Mouse (Mus musculus) cerebellum, adult 9-11 months (tissue): ENCODE data around the gene Gm20509.
"Not testable (repeated sequence)": the region's sequence is repeated elsewhere in the genome, so short reads cannot be mapped to it uniquely, and the experiment has no call there.

Experiments
- DNase-seq: peaks from one replicate; pipeline ENCODE4 v3.0.0; 2022

Gene Gm20509

DNA sequence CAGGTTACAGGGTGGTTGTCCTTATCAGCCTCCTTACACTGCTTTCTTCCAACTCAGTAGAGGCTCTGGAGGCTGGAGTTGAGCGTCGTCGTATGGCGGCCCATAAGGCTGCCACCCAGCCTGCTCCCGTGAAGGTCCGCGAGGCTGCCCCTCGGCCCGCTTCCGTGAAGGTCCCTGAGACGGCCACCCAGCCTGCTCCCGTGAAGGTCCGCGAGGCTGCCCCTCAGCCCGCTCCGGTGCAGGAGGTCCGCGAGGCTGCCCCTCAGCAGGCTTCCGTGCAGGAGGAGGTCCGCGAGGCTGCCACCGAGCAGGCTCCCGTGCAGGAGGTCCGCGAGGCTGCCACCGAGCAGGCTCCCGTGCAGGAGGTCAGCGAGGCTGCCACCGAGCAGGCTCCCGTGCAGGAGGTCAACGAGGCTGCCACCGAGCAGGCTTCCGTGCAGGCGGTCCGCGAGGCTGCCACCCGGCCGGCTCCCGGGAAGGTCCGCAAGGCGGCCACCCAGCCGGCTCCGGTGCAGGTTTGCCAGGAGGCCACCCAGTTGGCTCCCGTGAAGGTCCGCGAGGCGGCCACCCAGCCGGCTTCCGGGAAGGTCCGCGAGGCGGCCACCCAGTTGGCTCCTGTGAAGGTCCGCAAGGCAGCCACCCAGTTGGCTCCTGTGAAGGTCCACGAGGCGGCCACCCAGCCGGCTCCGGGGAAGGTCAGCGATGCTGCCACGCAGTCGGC is 1.0 kb downstream of the Gm20509 start:
- peak; percentile 60 for DNase-seq

DNA sequence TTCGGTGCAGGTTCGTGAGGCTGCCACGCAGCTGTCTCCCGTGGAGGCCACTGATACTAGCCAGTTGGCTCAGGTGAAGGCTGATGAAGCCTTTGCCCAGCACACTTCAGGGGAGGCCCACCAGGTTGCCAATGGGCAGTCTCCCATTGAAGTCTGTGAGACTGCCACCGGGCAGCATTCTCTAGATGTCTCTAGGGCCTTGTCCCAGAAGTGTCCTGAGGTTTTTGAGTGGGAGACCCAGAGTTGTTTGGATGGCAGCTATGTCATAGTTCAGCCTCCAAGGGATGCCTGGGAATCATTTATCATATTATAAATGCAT is 1.6 kb downstream of the Gm20509 start:
- no peak for DNase-seq

DNA sequence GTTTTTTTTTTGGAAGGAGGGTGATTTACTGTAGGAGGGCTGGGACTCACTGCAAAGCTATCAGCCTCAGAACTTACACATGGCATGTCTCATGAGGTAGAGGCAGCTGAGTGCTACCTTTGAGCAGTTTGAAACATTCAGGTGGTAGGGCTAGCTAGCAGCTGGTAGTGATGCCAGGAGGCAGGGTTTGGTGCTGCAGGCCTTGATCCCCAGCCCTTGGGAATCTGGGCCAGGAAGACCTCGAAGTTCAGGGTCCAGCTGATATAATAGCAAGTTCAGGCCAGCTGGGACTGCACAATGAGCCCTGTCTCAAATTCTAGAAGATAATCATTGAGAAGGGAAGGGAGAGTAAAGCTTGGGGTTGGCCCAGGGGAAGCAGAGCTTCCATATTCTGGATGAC is 2.9 kb downstream of the Gm20509 start:
- DNase-seq: no peak

DNA sequence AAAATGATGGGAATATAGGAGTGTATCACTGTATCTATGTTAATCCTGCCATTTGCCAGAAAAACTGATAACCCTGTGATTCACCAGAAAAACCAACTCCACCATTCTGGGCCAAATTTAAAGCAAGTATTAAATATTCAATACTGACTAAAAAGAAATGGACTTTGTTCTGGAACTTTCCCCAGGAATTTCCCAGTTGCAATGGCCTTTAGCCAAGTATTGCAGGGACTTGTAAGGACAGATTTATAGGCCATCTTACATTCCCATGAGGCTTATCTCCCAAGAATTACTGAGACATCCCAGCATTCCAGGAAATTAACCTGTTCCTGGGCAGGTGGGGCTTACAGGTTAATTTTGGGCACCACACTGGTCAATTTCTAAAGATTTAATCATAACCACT is 3.5 kb downstream of the Gm20509 start:
- no peak for DNase-seq

DNA sequence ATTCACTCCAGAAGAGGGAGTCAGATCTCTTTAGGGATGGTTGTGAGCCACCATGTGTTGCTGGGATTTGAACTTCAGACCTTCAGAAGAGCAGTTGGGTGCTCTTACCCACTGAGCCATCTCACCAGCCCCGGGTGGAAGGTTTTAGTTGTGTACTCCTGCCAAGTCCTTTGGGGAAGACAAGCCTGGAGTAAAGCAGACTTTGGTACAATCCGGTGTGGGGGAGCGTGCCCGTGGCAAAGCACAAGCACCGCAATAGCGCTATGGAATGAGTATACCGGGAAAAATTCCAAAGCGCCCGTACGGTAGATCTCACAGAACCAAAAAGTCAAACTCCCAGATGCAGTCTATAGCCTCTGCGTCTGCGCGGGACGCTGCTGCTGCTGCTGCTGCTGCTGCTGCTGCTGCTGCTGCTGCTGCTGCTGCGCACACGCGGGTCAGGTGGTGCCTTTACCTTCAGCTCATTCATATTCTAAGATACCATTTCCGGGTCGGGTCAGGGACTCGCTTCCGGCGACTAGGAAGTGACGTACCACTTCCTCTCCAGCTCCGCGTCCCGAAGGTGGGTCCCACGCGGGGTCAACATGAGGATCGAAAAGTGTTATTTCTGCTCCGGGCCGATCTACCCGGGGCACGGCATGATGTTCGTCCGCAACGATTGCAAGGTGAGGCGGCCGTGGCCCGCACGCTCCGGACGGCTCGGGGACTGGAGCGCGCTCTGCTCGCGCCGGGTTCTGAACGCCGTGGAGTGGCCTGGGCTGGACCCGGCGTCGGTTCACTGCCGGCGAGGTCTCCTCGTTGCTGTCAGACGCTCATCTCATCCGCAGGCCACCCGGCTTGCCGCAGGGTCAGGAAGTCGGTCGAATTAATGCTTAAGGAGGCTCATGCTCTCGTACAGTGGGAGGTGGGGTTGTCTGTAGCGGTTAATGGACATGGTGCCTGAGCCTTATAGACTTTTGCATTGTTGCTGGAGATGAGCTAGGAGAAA is 10.9 kb downstream of the Gm20509 start, which contains the start of gene Rsl24d1:
Gene Rsl24d1 (plus strand): TSS at position 508 of the 988 bp plus-strand sequence.
- peak; percentile 91 for DNase-seq

DNA sequence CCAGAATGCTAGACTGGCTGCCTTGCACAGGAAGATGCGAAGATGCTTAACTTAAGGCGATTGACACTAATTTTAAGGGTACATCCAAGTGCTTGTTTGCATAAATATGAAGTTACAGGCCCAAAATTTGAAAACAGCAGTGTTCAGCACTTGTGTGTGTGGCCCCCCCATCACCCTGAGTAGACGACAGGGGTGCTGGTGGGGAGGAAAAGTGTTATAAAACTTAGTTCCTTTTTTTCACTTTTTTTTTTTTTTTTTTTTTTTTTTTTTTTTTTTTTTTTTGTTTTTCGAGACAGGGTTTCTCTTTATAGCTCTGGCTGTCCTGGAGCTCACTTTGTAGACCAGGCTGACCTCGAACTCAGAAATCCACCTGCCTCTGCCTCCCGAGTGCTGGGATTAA is 14.4 kb downstream of the Gm20509 start:
- not testable (repeated sequence) for DNase-seq

DNA sequence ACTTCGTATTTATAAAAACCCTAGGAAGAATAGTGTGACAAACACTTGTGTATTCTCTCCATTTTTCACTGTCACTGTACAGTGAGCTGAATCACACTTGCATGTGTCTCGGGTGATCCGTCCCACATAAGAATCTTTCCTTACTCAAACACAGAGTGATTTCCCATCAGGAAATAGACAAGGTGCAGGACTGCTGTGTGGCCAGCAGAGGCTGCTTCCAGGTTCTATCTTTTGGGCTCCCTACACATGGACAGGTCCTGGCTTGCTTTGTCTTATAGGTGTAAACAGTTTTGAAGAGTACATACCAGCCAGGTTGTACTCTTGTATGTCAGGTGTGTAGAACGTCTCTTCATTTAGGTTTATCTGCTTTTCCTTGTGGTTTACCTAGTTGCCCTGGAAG is 15.7 kb downstream of the Gm20509 start:
- no peak for DNase-seq

DNA sequence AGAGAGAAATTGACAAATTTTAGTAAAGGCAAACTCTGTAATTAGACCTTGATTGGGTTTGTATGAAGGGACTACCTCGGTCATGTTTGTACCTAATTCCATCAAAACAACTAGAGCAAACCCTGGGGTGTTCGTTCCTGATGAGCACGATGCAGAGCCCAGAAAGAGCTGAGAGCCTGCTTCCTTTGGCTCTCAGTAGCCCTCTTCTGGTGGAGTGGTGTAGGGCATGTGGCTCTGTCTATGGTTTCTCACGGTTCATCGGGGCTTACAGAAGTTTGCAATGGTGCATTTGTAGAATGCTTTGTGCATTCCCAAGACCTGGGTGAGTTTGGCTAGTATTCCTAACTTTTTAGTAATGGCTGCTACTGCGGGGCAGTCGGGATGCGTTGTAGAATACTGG is 19.5 kb downstream of the Gm20509 start:
- DNase-seq: no peak

DNA sequence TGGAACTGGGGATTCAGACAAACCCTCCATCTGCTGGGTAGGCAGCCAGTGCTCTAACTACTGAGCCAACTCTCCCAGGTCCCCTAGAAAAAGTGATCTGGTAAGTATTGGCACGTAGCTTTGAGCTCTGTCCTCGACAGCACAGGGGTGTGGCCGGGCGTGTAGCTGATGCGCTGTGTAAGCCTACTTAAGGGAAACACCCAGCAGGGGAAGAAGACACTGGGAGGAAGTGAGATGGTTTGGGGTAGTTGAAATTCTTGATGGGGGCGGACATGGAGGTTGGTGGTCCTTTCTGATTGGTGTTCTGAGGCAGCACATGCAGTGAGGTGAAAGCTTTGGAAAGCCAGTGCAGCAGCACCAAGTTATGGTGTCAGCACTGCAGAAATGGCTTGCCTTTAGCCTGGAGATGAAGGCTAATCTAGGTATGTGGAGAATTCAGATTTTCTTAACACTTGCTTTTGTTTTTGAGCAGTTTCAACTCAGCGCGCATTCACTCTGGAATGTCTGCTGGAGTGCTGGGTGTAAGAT is 22.8 kb downstream of the Gm20509 start:
- no peak for DNase-seq

DNA sequence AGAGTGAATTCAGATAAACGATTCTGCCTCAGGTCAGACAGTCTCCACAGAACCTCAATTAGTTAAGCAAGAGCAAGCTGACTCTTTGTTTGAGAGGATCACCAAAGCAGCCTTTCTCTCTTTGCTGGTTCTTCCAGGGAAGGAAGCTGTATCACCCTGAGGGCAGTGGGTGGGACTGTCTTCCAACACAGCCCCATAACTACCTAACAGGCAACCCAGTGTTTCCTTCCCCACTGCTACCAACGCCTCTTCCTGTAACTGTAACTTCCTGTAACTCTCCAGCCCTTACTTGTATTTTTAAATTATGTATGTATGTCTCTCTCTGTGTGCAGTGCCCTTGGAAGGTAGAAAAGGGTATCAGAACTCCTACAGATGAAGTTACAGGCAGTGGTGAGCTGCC is 25.2 kb downstream of the Gm20509 start:
- no peak for DNase-seq

DNA sequence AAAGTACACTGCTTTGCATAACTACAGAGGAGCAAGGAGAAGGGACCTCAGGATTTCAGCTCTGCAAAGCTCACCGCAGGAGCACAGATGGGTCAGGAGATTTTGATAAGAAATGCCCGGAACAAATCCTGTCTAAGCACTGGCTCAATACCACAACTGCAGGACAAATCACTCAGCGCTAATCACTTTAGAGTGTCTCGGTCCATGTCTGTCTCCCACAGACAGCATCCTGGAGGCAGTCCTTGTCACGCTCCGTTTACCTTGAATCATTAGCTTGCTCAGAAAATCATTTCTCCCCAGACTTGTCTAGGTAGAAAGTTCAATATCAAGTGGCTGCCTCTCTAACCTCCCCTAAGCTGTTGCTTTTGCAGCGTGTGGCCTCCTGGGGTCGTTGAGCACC is 27.6 kb downstream of the Gm20509 start:
- DNase-seq: no peak

DNA sequence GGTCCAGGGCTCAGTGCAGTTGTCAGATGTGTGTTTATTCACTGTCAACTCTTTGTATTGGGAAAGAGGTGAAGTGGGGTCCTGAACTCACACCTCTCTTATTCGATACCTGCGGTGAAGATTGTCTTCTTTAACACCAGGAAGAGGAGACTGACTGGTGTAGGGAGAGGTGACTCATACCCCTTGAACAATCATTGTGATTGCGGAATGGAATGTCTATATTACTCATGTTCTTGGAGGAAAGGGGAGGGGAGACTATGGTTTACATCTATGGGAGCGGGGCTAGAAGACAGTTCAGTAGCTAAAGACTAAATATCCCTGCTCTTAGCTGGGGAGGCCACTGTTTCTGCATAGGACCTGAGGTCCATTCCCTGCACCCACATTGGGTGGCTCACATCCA is 28.3 kb downstream of the Gm20509 start:
- no peak for DNase-seq

DNA sequence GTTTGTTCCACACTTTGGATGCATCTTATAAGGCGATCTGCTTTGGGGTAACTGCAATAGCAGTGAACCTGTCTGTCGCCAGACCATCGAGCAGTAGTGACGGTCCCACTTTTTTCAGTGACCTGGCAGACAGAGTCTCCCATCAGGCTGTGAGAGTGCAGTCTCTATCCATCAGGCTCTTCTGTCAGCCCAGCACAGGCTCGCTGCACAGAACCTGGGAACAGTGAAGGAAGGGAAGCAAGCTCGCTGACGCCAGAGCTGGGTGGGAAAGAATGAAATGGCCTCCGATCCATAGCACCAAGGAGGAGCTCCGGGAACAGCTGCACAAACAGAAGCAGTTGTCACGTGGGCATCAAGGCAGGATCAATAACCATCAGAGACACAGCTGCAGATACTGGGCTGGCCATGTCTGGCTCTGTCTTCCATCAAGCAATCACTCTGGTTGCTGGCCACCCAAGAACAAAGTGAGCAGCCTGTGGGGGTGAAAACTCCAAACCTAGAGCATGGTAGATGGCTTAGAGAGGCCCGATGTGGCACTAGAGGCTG is 35.1 kb downstream of the Gm20509 start:
- no peak for DNase-seq

DNA sequence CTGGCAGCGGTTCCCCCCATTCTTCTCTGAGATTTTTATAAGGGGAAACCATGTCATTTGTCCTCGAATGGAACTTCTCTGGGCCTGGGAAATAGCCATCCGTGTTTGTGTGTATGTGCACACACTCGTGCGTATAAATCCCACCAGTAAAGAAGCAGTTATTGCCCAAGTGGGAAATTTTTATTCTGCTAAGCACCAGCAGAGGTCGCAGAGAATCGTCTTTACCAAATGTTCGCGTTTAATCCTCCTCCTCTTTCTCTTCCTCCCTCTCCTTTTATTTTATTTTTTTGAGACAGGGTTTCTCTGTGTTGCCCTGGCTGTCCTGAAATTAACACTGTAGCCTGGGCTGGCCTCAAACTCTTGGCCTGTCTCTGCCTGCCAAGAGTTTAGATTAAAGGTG is 52.1 kb downstream of the Gm20509 start:
- DNase-seq: no peak

DNA sequence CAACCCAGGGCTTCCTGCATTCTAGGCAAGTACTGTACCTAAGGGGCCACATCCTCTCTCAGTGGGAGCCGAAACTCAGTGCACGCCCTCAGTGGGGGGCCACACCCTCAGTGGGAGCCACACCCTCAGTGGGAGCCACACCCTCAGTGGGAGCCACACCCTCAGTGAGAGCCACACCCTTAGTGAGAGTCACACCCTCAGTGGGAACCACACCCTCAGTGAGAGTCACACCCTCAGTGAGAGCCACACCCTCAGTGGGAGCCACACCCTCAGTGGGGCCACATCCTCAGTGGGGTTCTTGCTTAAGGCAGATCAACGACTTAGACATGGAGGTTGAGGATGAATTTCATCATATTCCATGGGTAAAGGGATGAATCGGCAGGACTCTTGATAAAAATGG is 55.7 kb downstream of the Gm20509 start:
- no peak for DNase-seq

DNA sequence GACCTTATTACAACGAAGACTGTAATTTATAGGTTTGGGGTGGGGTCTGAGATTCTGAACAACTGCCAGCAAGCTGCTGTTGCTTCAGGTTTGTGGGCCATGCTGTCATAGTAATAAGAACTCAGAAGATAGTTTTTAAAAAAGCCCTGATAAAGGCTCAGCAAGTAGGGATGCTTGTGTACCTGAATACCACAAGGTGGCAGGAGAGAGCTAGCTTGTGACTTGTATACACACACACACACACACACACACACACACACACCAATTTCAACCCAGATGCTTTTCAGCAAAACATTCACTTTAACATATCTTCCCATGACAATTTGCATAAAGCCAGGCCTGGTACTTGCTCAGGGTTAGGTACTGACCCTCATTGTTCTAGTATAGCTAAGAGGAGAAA is 57.0 kb downstream of the Gm20509 start:
- DNase-seq: no peak

DNA sequence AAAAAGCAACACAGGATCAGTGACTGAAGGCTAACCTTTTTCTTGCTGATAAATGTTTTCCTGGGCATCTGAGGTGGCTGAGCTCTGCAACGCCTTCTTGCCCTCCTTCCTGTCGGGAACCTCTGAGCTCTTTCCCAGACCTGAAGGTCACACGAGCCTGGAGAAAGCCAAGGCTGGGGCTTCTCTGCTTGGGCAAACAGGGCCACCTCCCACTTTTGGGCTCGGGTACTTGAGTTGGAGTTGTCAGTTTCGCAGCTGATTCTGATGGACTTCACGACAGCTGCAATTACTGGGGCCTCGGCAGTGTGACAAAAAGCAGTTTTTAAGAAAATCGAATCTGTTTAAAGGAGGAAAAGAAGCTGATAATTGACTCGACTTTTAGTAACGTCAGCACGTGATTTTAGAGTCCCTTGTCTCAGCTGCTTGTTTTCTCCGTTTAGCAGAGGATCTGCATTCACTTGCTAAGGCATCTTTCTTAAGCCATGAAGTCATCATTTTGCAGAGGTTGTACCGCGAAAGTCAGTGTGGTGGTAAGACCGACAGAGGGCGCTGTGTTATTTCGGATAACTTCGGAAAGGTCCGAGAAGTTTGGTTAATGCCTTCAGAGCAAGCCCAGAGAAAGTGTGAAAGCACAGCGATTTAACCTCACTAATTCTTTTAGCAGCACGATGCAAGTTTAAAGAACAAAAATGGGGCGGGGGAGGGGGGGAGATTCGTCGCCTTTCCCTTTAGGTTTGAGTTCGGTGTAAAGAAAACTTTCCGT is 60.5 kb downstream of the Gm20509 start:
- peak; percentile 86 for DNase-seq

DNA sequence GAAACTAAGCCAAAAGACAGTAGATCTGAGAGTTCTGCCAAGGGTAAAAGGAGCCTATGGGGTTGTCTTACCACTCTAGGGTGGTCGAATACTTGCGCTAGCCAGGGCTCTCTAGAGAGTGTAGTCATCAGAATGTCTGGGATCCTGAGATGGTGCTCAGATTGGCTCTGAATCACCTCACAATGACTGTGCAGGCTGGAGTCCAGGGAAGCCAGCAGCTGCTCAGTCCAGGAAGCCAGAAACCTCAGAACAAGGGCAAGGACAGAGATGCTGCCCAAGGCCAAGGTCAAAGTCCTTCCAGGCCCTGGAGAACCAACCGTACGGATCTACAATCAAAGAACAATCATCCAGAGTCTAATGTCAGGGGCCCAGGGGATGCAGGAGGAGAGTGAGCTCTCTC is 63.4 kb downstream of the Gm20509 start:
- DNase-seq: peak; percentile 63
